Mouse (Mus musculus) midbrain, postnatal 0 days (tissue): ENCODE measurements around the gene Akp3. TPM values are rescaled to one million over a fixed set of nuclear protein-coding genes. Genes with fewer than 3 reads are reported as not detected.

Experiments used
- ATAC-seq: fragments of 200-750 bp; cut with Nextera tagmentation; 2 replicates; pipeline ENCODE4 v1.8.0; 2017; ENCODE audit warnings: moderate number of reproducible peaks, mild to moderate bottlenecking, moderate TSS enrichment, moderate library complexity; ENCODE audit not compliant: low FRiP score
- DNase-seq: peaks from one replicate; pipeline ENCODE4 v3.0.0-alpha.2; 2015; ENCODE audit warnings: low spot score
- H3K27ac ChIP-seq: fragments of 300-500 bp; sonication (generic); 2 replicates; pipeline ENCODE4 v1.5.1; 2014; ENCODE audit warnings: low read depth, mild to moderate bottlenecking, low read length, mixed read lengths
- H3K27me3 ChIP-seq: fragments of 300-500 bp; sonication (generic); 2 replicates; pipeline ENCODE4 v1.6.1; 2014; ENCODE audit warnings: low read length, control low read depth, mixed read lengths; ENCODE audit not compliant: insufficient read depth
- H3K36me3 ChIP-seq: fragments of 300-500 bp; sonication (generic); 2 replicates; pipeline ENCODE4 v1.6.1; 2014; ENCODE audit warnings: low read length, control low read depth, mixed read lengths; ENCODE audit not compliant: insufficient read depth
- H3K4me1 ChIP-seq: fragments of 300-500 bp; sonication (generic); 2 replicates; pipeline ENCODE4 v1.6.1; 2014; ENCODE audit warnings: mild to moderate bottlenecking, control low read depth, antibody characterized with exemption, low read length, mixed read lengths; ENCODE audit not compliant: insufficient read depth
- H3K4me2 ChIP-seq: fragments of 300-500 bp; sonication (generic); 2 replicates; pipeline ENCODE4 v1.6.1; 2014; ENCODE audit warnings: low read depth, mild to moderate bottlenecking, low read length, mixed read lengths; ENCODE audit not compliant: poor library complexity, severe bottlenecking
- H3K4me3 ChIP-seq: fragments of 300-500 bp; sonication (generic); 2 replicates; pipeline ENCODE4 v1.5.1; 2014; ENCODE audit warnings: low read depth, mild to moderate bottlenecking, low read length, moderate library complexity
- H3K9ac ChIP-seq: fragments of 300-500 bp; sonication (generic); replicated peaks from 2 replicates; pipeline ENCODE4 v1.6.1; 2014; ENCODE audit warnings: mild to moderate bottlenecking, low read length, moderate library complexity, mixed read lengths; ENCODE audit not compliant: poor library complexity, severe bottlenecking
- H3K9me3 ChIP-seq: fragments of 300-500 bp; sonication (generic); 2 replicates; pipeline ENCODE4 v1.6.1; 2016; ENCODE audit warnings: low read length, control low read depth
- CTCF ChIP-seq: IDR thresholded peaks from 2 replicates; pipeline ENCODE4 v1.5.1; 2016; ENCODE audit warnings: antibody characterized with exemption, mild to moderate bottlenecking
- WGBS: fragments of 180-500 bp; shearing (Covaris S2); extraction: QIAGEN DNeasy Blood & Tissue Kit; methylation state at CpG from one replicate; pipeline ENCODE4 v1.1.7; 2014; 5-methylcytosine and 5-hydroxymethylcytosine counted together
- polyA plus RNA-seq: library from polyadenylated mRNA; unstranded; fragments of >200 nt; fragmentation: Nextera tagmentation; extraction: Ambion mirVana; gene quantifications from 2 replicates; pipeline ENCODE4 v1.2.1, GENCODE M21; 2015
- total RNA-seq: library from RNA; depleted of rRNA; stranded (reverse); fragments of >200 nt; gene quantifications from 2 replicates; pipeline ENCODE4 v1.2.3, GENCODE M21; 2014; rRNA removed

Gene Akp3
- total and polyA plus RNA-seq, 2 experiments from 2014 or later, result 0.38 TPM; not detected in 1

DNA sequence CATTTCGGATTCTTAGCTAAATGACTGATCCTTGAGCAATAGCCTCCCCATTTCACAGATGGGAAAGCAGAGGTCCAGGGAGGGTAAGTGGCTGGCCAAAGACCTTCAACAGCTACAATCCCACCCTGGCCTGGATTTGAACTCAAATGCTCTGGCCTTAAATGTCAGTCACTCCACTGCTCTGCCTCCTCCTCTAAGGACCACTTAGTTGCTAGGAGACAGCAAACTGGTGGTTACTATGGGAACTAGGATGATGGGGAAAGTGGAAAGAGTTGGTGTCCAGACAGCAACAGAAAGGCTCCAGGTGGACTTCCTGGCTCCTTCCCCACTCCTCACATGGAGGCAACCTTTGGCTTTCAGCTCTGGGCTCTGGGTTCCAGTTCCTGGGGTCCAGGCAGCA lies 46.5 kb downstream of the Akp3 start:
- Histone ChIP-seq H3K4me2 (no peak overlapping the region), H3K36me3 (no peaks in the 10 kb centered on the region), H3K27me3 (no peaks in the 10 kb centered on the region), H3K9me3 (no peaks in the 10 kb centered on the region), H3K4me1 (peaks cover 8% of the 10 kb centered on the region), H3K27ac (no peak overlapping the region), H3K4me3 (no peak overlapping the region), H3K9ac (no peak overlapping the region)
- DNase-seq (peak; percentile 62), ATAC-seq (no peak)
- WGBS, result 96% methylated on average over 1 of the region's 1 CpGs
- TF ChIP-seq CTCF, result no peak

DNA sequence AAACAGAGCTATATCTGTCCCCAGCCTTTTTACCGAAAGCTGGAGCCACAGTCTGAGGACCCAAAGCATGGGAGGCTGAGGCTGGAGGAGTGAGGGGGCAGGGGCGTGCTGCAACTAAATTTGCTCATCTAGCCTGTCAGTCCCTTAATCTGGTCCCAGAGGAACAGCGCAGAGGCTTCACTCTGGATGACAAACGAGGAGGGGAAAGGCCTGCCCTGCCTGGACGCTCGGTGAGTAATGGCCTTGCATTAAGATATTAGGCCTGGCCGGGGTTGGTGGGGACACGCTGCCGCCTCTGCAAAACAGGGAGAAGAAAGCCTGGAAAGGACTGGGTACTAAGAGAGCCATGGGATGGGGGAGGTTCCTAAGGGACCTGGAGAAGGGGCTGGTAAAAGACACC lies 47.5 kb downstream of the Akp3 start:
- Histone ChIP-seq H3K27ac (no peak overlapping the region), H3K36me3 (no peaks in the 10 kb centered on the region), H3K9me3 (no peaks in the 10 kb centered on the region), H3K9ac (no peak overlapping the region), H3K4me1 (peaks cover 8% of the 10 kb centered on the region), H3K4me2 (no peak overlapping the region), H3K4me3 (no peak overlapping the region), H3K27me3 (no peaks in the 10 kb centered on the region)
- ATAC-seq (no peak), DNase-seq (no peak)
- WGBS, result 37% methylated on average over 9 of the region's 9 CpGs
- TF ChIP-seq CTCF, result no peak

DNA sequence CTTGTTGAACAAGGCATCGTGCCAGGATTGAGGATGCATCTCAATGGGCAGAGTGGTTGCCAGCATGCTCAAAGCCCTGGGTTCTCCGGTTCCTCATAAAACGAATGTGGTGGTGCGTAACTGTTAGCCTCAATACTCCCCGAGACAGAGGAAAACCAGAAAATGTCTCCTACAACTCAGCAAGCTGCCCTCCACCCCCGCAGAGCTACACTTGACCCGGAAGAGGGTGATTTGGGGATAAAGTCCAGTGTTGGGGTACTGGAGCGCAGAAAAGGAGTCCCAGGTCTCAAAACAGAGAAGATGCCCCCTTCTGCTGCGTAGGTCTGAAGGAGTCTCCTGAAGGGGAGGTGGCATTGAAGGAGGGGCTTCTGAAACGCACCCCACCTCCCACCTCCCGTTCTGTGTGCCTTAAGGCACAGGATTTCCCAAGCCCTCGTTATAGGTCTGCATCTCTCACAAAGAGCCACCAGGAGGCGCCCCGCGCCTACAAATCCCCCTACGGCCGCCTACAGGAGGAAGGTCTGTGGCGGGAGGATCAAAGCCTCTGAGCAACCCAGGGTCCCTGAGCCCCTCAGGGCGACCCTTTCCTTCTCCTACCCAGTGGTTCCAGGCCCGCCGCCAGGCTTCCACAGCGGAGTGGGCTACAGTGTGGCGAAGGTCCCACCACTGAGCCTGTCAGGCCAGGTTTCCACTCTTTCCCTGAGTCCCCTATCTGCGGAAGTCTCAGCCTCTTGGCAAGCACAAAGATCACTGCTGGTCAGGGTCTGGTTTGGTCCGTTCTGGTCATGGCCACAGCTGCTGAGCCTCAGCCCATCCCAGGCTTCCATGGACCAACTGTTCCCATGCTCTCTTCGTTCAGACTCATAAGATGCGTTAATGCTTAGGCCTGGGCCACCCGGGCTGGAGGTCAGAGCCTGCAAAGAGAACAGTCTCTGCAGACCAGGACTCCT lies 49.5 kb downstream of the Akp3 start:
- peak; percentile 73 for TF ChIP-seq CTCF

DNA sequence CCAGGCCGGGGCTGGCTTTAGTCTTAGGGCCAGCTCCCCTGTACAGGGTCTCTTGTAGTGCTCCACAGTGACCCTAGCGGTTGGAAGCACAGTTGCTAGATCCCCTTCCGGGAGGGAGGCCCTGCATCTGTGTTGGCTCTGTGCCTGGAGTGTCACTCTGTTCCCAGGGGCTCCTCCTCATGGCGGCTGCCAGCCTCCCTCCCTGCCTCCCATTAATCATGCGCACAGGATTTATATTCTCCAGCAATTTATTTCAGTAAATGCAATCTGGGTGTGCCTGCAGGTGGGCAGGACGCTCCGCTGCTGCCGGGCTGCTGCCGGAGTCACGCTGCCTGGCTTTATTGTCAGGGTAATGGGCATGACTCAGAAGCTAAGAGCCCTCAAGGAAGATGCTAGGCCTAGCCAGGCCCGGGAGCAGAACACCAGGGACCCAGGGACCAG lies 51.1 kb downstream of the Akp3 start:
- Histone ChIP-seq H3K9ac (no peak overlapping the region), H3K27me3 (no peaks in the 10 kb centered on the region), H3K4me1 (peaks cover 4% of the 10 kb centered on the region; the same call in 1 of the 2 replicates), H3K4me2 (no peak overlapping the region), H3K36me3 (no peaks in the 10 kb centered on the region), H3K27ac (no peak overlapping the region), H3K9me3 (no peaks in the 10 kb centered on the region), H3K4me3 (no peak overlapping the region)
- WGBS, result 7% methylated on average over 11 of the region's 11 CpGs
- DNase-seq, result peak; percentile 83
- peak; percentile 54 for ATAC-seq
- peak; percentile 67 for TF ChIP-seq CTCF

More for the DNA sequence above, 49.5 kb downstream of the Akp3 start:
- Histone ChIP-seq H3K9ac (no peak overlapping the region), H3K9me3 (no peaks in the 10 kb centered on the region), H3K4me3 (no peak overlapping the region), H3K4me1 (peaks cover 8% of the 10 kb centered on the region), H3K36me3 (no peaks in the 10 kb centered on the region), H3K4me2 (no peak overlapping the region), H3K27me3 (no peaks in the 10 kb centered on the region), H3K27ac (no peak overlapping the region)
- no peak; the same call in 1 of the 2 replicates for ATAC-seq
- 35% methylated on average over 23 of the region's 28 CpGs for WGBS
- peak; percentile 78 for DNase-seq

Other genes with a start within 250 kb of the Akp3 start
- gene Alppl2, start 35.0 kb upstream of the Akp3 start, total RNA-seq, result not detected in 2 replicates
- gene Alppl2, start 35.0 kb upstream of the Akp3 start, polyA plus RNA-seq, result not detected in 2 replicates
- gene Alpi, start 23.4 kb upstream of the Akp3 start, total RNA-seq, result 0.49 TPM in 1 of 2 replicates, not detected in the other
- not detected in 2 replicates for gene Alpi, start 23.4 kb upstream of the Akp3 start, polyA plus RNA-seq
- 15.8 and 16.2 TPM in 2 replicates for gene Ecel1, start 31.5 kb downstream of the Akp3 start, total RNA-seq
- gene Ecel1, start 31.5 kb downstream of the Akp3 start, polyA plus RNA-seq, result 16.7 and 18.9 TPM in 2 replicates
- gene Prss56, start 58.3 kb downstream of the Akp3 start, total RNA-seq, result 0.94 TPM in 1 of 2 replicates, not detected in the other
- gene Prss56, start 58.3 kb downstream of the Akp3 start, polyA plus RNA-seq, result 0.07 TPM in 1 of 2 replicates, not detected in the other
- not detected in 2 replicates for gene Chrnd, start 65.6 kb downstream of the Akp3 start, total RNA-seq
- not detected in 2 replicates for gene Chrnd, start 65.6 kb downstream of the Akp3 start, polyA plus RNA-seq
- 0.49 TPM in 1 of 2 replicates, not detected in the other for gene Chrng, start 79.7 kb downstream of the Akp3 start, total RNA-seq
- gene Chrng, start 79.7 kb downstream of the Akp3 start, polyA plus RNA-seq, result not detected in 2 replicates
- 64.5 and 78.8 TPM in 2 replicates for gene Eif4e2, start 88.9 kb downstream of the Akp3 start, total RNA-seq
- 91.0 and 92.7 TPM in 2 replicates for gene Eif4e2, start 88.9 kb downstream of the Akp3 start, polyA plus RNA-seq
- gene Efhd1, start 139.4 kb downstream of the Akp3 start, total RNA-seq, result 4.2 and 7.8 TPM in 2 replicates
- gene Efhd1, start 139.4 kb downstream of the Akp3 start, polyA plus RNA-seq, result 1.7 and 2.6 TPM in 2 replicates
- gene Gigyf2, start 202.0 kb downstream of the Akp3 start, total RNA-seq, result 69.0 and 75.0 TPM in 2 replicates
- gene Gigyf2, start 202.0 kb downstream of the Akp3 start, polyA plus RNA-seq, result 45.4 and 46.4 TPM in 2 replicates